Mouse (Mus musculus) fat pad, adult 2 months (tissue): Measurements from ENCODE around the gene 2310039H08Rik.

Experiments used
- DNase-seq: peaks from one replicate; pipeline ENCODE4 v3.0.0-alpha.2; 2011; ENCODE audit warnings: low read depth, low spot score; ENCODE audit errors: extremely low read depth

The 2310039H08Rik gene

DNA sequence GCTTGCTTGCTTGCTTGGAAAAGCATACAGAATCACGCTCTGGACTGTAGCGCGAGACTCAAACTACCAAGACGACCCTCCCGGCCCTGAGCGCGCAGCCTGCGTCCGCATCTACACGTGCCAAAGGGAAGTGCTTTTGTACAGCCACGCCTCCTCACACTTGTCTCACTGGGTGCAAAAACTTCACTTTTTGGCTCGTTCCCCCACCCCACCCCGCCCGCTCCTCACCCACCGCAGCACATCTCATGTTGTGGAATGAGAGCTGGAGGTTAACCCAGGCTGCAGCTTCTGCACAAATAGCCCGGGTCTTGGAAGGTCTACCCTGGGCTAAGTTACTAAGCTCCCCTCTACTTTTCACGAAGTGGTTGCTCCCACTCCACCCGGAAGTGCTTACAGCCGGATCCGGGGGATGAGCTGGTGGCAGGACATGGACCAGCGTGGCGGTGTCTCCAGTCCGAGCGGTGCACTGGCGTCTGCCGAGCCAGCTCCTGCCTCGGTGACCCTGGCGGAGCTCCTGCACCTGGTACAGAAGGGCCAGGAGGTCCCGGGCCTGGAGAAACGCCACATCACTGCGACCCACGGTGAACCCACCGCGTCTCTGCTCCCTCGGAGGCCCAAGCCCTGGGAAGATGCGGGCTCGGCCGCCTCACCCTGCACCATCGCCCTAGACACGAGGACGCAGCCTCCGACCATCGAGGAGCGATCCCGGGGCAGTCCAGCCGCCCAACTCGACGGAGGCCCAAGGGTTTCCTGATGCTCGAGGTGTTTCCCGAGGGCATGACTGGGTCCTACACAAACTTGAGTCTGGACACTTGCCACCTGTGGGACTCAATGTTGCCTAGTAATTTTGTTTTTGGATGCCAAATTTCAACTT, at the start of gene 2310039H08Rik:
TSS of gene 2310039H08Rik (plus strand) at position 232 of the 874 bp plus-strand sequence.
- no peak for DNase-seq

DNA sequence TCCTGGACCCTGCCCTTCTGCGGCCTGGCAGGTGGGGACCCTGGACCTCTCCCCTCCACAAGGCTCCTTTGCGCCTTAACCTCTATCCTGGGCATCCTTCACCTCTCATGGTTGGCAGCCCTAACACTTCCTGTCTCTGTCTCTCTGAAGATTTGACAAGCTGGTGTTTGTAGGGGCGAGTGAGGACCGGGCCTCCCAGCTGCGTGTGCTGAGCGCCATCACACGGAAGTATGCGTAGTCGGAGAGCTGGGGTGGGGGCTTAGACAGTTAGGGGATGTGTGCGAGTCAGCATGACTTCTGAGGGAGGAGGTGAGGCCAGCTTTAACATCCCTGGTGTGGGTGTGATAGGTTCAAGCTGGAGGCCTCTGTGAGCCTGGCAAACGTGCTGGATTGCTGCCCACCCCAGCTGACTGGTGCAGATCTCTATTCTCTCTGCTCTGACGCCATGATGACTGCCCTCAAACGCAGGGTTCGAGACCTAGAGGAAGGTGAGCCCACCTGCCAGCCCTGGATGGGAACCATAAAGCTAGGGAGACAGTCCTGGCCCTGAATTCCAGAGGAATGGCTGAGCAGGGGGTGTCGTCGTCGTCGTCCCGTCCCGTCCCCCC, 47.9 kb upstream of the 2310039H08Rik start:
- no peak for DNase-seq

DNA sequence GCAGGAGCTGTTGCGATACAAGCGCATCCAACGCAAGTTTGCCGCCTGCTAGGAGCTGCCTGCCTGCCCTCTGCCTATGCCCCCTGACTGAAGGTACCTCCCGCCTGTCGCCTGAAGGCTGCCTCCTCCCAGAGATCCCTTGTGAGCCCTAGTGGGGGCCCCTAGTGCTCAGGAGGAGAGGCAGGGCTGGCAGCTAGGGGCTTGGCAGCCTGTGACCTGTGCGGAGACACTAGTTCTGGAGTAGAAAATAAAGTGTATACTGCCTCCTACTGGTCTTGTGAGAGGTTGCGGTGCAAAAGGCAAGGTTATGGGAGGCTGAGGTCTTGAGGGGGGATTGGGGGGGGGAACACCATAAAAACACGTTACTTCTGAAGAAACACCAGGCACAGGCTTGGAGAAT, 47.2 kb upstream of the 2310039H08Rik start:
- DNase-seq: no peak

DNA sequence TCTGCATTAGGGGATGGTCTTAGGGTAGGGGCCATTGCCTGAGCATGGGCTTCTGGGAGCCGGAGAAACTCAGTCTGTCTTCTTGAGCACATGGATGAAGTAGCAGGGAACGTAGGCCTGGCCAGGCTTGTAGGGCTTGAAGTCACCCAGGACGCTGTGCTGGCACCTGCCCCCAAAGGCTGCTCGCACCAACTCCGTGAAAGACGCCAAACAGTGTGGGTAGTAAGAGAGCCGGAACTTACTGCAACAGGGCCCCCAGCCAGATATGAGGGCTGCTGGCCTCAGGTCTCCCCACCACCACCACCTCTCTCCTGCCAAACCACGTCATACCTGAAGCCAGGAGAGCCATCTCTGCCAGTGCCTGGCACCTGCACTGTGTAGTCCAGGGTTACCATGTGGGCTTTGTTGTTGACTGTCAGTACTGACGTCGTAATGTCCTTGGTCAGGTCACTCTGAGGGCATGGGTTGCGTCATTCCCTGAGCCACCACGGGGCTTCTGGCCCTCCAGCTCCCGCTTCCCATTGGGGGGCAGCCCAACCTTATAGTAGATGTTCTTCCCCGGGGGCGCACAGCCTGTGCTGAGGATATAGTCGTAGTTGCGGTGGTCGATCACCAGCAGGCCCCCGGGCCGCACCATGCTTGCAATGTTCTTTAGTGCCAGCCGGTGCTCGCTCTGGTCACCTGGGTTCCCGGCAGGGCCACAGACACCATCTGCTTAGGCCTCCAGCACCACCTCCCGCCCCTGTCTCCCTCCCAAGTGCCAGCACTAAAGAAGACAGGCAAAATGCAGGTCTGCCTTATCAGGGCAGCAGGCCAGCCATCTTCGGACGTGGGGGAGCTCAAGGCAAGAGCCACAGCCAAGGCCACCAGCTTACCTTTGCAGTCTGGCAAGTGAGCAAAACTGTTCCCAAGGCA, 46.4 kb upstream of the 2310039H08Rik start:
- DNase-seq: no peak

DNA sequence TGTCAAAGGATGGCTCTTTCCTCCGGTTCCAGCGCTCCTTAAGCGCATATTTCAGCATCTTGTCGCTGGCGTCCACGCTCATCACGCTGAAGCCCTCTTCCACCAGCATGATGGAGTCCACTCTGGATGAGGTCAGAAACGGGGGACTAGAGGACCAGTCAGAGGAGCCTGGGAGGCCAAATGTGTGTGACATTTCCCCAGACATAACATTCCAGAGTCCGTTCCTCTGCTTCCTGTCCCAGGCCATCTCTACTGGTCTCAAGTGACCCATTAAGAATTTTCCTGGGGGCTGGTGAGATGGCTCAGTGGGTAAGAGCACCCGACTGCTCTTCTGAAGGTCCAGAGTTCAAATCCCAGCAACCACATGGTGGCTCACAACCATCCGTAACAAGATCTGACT, 45.2 kb upstream of the 2310039H08Rik start:
- no peak for DNase-seq

DNA sequence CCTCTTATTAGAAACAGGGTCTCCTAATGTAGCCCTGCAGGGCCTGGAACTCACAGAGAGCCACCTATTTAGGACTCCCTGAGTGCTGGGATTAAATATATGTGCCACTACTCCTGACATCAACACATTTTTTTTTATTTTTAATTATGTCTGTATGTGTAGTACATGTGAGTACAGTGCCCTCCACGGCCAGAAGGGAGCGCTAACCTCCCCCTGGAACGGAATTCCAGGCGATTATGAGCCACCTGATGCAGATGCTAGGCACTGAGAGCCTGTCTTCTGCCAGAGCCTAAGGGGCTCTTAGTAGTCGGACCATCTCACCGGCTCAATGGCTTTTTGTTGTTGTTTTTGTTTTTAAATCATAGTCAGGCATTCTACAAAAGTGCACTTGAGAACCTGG, 44.4 kb upstream of the 2310039H08Rik start:
- no peak for DNase-seq

DNA sequence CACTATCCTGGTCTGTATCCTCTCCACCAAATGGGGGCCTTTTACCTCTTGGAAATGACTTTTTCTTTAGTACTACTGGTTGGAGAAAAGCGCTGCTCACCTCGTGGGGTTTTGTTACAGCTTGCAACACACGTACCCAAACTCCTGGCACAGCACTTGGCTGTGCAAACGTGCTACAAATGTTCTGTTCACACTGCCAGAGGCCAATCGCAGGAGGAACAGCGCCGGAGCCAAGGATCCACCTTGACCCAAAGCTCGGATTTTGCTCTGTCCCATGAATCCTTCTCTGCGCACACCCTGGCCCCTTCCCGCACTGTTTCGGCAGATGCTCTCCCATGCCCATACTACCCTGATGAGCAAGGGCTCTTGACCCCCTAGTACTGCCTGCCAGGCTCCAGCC, 43.9 kb upstream of the 2310039H08Rik start:
- no peak for DNase-seq

DNA sequence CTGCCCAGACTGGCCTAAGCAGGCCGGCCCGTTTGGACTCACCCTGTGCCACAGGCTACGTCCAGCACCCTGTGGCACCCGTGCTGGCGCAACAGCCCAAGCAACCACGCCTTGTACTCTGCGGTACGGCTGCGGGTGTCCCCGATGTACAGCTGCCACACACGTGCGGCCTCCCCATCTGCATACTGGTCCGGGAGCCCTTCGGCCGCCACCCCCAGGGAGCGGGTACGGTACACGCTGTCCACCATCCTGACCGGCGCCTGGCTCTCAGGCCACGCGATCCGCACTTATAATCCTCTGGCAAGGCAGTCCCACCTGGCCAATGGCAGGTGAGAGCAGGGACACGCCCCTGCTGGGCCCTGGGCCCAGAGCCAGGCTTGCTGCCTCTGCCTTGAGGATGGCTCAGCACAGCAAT, 43.5 kb upstream of the 2310039H08Rik start, which contains the start of gene Gnmt:
TSS of gene Gnmt (minus strand) at position 265 of the 415 bp plus-strand sequence.
- no peak for DNase-seq

DNA sequence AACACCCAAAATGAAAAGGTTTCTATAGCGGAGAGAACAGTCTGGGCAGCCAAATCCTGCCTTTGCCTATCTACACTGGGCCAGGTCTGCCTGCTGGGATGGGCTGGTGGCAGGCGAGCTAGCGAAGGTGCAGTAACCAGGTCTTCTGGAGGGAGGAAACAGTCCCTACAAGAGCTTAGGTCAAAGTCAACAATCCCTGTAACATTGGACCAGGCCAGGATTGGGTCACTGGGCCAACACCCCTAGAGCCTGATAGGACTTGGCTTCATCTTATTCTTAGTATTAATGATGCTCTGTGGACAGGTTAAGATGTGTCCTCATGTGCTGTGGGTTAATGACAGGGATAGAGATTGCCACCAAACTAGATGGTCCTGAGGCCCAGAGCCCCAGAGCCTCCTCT, 38.4 kb upstream of the 2310039H08Rik start:
- DNase-seq: no peak

DNA sequence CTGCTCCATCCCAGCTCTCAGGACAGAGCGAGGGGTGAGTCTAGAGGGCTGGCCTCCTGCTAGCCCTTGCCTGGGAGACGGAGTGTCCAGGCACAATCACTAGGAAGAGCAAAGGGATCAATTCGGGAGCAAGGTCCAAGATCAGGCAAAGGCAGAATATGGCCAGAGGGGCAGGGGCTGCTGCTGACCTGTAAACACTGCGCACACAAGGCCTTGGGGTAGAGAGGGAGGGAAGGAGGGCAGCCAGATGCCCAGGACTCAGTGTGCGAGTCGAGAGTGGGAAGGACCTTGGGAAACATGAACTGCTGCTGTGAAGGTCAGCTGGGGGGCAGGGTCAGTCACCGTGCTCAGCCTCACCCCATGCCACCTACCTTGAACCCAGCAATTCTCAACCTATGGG, 37.1 kb upstream of the 2310039H08Rik start:
- no peak for DNase-seq

DNA sequence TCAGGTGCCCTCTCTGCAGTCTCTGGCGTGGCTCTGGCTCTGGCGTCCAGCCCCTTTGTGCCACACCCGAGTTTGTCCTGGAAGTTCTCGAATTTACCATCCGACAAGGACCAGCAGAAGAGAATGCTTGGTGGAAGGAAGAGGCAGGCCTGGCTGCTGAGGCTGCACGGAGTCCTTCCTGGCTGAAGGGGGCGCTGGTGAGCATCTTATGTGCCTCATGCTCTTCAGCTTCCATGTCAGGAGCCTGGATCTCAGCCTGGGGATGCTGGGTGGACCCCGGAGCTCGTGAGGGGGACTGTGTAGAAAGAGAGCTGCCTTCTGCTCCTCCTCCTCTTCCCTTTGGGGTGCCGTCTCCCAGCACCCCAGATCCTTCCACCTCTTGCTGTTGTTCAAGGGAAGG, 36.3 kb upstream of the 2310039H08Rik start:
- no peak for DNase-seq

DNA sequence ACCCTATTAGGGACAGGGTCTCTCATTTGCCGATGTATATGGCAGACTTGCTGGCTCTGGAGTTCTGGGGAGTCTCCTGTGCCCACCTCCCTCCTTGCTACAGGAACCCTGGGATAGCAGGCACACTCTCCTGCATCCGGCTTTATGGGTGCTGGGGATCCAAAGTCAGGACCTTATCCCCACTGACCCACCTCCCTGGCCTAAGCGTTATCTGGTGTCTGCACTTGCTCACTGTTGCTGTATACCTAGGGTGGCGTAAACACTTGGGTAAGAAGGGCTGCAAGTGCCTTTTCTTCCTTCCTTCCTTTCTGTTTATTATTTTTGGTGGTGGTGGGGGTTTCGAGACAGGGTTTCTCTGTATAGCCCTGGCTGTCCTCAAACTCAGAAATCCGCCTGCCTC, 31.1 kb upstream of the 2310039H08Rik start:
- DNase-seq: no peak

DNA sequence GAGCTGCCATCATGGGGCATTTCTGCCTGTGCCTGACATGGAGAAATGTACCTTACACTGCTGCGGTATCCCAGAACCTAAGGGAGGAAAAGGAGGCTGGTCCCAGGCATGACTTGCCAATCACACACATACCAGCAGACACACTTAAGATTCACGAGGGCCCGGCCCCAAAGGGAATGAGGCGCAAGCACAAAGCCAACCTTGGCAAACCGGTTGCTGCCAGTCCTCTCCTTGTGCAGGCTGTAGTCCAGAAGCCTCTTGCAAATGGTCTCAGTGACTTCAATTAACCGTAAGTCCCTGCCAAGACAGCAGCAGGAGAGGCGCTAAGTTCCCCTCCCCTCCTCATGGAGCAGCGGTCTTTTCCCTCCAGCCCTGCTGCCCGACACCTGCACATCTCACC, 29.4 kb upstream of the 2310039H08Rik start:
- no peak for DNase-seq

DNA sequence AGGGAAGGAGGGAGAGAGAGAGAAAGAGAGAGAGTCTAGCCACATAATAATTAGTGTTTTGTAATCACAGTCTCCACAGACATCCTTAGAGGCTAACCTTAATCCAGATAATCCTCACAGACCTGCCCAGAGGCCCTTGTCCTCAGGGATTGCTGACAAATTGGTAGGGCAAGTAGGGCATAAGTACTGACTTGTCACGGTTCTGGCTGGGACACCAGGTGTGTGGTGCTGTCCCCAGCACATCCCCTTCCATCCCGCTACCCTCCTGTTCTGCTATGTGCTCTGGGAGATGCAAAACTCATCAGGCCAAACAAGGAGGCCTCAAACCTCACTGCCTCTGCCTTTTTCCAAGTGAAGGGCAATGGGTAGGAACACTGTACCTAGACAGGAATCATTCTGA, 26.9 kb upstream of the 2310039H08Rik start:
- no peak for DNase-seq

DNA sequence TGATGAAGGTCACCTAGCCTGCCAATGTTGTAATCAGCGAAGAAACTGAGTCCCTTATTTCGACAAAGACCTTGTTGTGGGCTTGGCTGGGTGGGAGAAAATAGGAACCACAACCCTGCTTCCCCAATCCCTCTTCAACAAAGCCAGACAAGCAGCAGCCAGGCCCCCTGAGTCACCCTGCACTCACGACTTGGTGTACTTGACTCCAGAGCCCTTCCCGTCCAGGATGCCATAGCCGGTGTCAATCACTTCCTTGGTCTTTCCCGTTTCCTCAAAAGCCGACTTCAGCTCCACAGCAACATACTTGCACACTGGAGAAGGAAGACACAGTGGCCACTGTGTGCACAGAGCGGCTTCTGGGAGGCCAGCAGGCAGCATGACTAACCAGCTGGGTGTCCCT, 25.2 kb upstream of the 2310039H08Rik start:
- no peak for DNase-seq

DNA sequence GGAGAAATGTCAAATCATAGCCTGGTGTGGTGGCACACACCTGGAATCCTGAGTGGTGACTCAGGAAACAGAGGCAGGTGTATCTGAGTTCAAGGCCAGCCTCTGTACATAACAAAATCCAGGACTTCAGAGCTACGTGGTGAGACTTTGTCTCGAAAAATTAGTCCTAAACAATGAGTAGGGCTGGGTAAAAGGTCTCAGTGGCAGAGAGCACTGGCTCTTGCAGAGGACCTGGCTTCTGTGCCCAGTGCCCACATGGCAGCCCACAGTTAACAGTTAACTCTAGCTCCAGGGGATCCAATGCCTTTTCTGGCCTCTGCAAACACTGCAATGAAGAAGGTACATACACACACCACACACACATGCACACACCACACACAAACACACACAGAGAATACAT, 24.6 kb upstream of the 2310039H08Rik start:
- DNase-seq: no peak

DNA sequence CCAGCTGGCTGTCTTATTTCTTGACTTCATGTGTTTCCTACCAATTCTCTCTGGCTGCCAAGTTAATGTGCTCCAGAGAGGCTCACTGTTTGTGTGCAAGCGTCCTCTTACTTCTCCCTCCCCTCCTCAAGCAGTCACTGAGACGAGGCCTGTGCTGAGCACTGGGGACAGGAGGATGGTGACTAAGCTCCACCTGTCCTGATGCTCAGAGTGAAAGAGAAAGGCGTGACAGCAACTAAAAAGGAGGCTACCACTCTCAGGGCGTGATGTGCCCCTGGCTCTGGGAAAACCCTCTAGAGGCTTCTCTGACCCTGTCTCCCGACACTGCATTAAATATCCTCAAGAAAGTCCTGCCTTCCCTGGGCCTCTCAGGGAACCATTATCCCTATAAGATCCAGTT, 23.2 kb upstream of the 2310039H08Rik start:
- no peak for DNase-seq

DNA sequence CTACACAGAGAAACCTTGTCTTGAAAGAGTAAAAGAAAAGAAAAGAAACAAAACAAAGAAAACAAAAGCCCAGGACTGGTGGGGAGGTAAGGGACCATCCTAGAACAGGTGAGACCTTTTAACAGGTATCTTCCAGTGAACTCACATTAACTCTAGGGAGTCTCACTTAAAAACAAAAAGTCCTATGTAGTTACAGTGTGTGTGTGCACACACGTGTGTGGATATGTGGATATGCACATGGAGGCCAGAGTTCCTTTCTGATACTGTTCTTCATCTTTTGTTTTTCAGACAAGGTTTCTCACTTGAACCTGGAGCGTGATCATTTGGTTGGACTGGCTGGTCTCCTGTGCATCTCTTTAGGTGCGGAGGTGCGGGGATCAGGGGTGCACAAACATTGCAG, 21.9 kb upstream of the 2310039H08Rik start:
- DNase-seq: no peak

DNA sequence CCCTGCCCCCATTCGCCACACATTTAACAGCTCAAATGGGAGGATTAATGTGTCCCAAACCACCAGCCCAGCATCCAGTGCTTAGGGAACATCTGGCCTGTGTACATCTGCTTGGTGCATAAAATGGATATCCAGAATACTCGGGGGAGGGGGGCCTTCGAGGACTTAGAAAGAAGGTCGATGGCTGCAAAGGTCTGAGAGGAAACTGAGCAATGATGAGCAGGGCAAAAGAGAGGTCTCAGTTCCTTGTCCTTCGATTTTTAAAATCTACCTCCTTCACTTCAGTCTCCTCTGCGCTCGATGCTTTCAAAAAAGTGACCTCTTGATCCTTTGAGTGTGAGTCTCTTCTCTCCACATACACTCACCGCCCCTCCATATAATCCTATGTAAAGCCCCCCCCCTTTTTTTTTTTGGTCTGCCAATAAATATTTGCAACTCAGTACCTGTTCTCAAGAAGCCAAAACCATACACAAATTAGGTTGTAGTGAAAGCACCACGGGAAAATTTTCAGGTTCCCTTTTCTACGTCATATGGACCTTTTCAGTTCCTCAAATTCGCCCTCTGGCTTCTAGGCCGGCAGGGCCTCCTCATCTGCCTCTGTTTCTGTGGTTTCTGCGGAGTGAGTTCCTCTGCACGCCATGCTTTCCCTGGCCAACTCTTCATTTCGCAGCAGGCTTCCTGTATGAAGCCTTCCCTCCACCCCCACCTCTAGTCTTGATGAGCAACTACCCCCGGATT, 21.2 kb upstream of the 2310039H08Rik start:
- no peak for DNase-seq

DNA sequence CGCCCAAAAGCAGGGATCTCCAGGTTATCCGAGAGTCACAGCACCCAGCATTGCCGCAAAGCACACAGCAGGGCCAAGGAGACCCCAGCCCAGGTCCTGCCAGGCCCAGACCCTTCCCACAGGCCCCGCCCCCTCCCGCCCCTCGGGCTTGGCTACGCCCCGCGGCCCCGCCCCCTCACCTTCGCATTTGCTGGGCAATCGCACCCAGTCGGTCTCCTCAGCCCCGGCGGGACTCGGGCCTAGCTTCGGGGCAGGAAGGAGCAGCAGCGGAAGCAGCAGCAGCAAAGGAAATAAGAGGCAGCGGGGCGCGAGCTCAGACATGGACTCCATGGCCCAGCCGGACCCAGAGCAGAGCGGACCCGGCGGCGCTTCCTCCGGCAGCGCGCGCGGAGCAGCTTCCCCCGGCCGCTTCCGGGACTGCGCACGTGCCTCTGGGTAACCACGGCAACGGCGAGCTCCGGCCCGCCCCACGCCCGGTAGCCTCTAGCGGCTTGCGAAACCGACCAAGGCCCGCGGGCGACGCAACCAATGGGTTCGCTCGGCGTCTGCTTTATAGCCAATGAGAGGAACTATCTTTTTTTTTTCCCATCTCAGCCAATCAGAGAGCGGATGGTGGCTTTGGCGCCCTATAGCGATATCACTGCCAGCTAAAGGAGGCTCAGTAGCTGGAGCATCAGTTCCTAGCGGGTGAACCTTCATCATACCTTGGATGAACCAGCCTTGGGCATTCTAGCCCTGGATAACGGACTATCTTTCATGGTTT, 20.5 kb upstream of the 2310039H08Rik start, which contains the start of gene Cnpy3:
TSS of gene Cnpy3 (minus strand) at position 421 of the 763 bp plus-strand sequence.
- DNase-seq: no peak
